Mouse (Mus musculus): ENCODE results near the gene Kcnd3. TPM values are rescaled to one million over a fixed set of nuclear protein-coding genes. Genes with fewer than 3 reads are reported as not detected.

The Kcnd3 gene
- total RNA-seq, 2 experiments from 2014 or later = 5.1 to 5.8 TPM

Other genes starting within 250 kb of the Kcnd3 start
- 10 to 100 TPM; 17.0 to 17.3 TPM for gene Ddx20, start 235.2 kb downstream of the Kcnd3 start, total RNA-seq (2021)